Mouse (Mus musculus) cerebellum, adult 2 months (tissue): ENCODE data around the gene 6030408B16Rik. TPM values are rescaled to one million over a fixed set of nuclear protein-coding genes. Genes with fewer than 3 reads are reported as not detected.

Experiments
- DNase-seq, 2 experiments: peaks; one replicate each; pipeline ENCODE4 v3.0.0; 2021
- H3K27ac ChIP-seq: fragments of 200-500 bp; 2 replicates; pipeline ENCODE4 v1.5.1; 2012; ENCODE audit warnings: low read length, control low read depth, inconsistent platforms; ENCODE audit not compliant: insufficient read depth
- H3K27me3 ChIP-seq: fragments of 200-500 bp; 2 replicates; pipeline ENCODE4 v1.6.1; 2012; ENCODE audit warnings: inconsistent platforms, mild to moderate bottlenecking, low read length, moderate library complexity; ENCODE audit not compliant: control insufficient read depth, insufficient read depth
- H3K4me1 ChIP-seq: fragments of 200-500 bp; 2 replicates; pipeline ENCODE4 v1.6.1; 2011; ENCODE audit warnings: low read length; ENCODE audit not compliant: control insufficient read depth, insufficient read depth
- H3K4me3 ChIP-seq: fragments of 200-500 bp; replicated peaks from 2 replicates; pipeline ENCODE3; 2011; ENCODE audit warnings: mild to moderate bottlenecking, low read depth, low read length, control low read depth; ENCODE audit not compliant: insufficient read depth
- CTCF ChIP-seq: fragments of 200-500 bp; IDR thresholded peaks from 2 replicates; pipeline ENCODE4 v1.5.1; 2011; ENCODE audit warnings: low read depth, mild to moderate bottlenecking, control low read depth, low read length, moderate library complexity, borderline replicate concordance; ENCODE audit not compliant: insufficient read depth
- POLR2A ChIP-seq: fragments of 200-500 bp; IDR thresholded peaks from 2 replicates; pipeline ENCODE4 v1.6.1; 2011; ENCODE audit warnings: low read length, control low read depth, borderline replicate concordance; ENCODE audit not compliant: insufficient read depth
- WGBS: fragments of 180-500 bp; shearing (Covaris S2); methylation state at CpG from one replicate; pipeline ENCODE4 v1.1.7; 2018; 5-methylcytosine and 5-hydroxymethylcytosine counted together
- polyA plus RNA-seq: library from polyadenylated mRNA; depleted of rRNA; stranded (reverse); fragments of >200 nt; gene quantifications from 2 replicates; pipeline ENCODE4 v1.2.3, GENCODE M21; 2012; rRNA removed

The 6030408B16Rik gene
- 0.15 and 0.27 TPM in 2 replicates for polyA plus RNA-seq

DNA sequence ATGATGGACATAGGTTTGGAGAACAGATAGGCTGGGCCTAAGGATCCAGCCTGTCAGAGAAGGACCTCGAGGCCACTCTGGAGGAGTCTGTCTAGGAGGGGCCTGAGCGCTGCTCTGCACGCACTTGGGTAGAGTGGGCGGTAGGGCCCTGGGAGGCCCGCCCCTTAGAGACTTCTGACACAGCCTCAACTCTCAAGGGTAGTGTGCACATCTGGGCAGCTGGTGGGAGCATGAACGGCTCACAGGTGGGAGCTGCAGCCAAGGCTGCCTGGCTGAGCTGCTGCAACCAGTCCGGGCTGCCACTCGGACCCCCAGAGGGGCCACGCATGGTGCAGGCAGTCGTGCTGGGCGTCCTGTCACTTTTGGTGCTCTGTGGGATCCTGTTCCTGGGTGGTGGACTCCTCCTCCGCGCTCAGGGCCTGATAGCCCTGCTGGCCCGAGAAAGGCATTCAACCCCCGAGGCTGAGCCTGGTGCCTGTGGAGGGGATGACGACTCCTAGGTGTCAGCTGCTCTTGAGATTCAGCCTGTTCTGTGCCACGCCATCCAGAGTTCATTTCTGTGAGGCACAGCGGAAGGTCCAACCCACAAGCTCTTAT lies at the start of gene 6030408B16Rik:
6030408B16Rik (plus strand) TSS at position 188 of the 597 bp plus-strand sequence.
- H3K4me1 ChIP-seq = no peaks in the 10 kb centered on the region

DNA sequence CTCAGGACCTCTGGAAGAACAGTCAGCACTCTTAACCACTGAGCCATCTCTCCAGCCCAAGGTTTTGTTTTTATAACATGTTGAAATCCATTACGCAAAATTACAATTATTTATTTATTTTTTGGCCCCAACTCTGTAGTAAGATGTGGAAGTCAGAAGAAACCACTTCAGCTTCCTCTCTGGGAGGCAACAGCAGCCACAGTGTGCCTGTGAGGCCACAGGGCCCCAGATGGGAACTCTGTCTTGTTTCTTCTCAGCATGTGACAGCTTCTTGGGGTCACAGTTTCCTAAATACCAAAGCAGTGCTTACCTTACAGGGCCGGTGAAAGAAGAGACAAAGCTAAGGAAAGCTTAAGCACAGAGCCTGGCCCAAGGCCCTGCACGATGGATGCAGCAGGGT lies 49.0 kb upstream of the 6030408B16Rik start:
- 71% methylated on average over 3 of the region's 3 CpGs for WGBS
- H3K27ac ChIP-seq = no peak overlapping the region
- no peaks in the 10 kb centered on the region for H3K27me3 ChIP-seq
- no peak overlapping the region for H3K4me3 ChIP-seq
- DNase-seq = no peak
- H3K4me1 ChIP-seq = peaks cover 17% of the 10 kb centered on the region
- TF ChIP-seq POLR2A = no peak
- TF ChIP-seq CTCF = no peak

More for the DNA sequence above, at the start of gene 6030408B16Rik:
- no peak within 1 kb of the TSS for H3K27ac ChIP-seq
- no peaks in the 10 kb centered on the region for H3K27me3 ChIP-seq
- no peak for TF ChIP-seq POLR2A
- no peak for TF ChIP-seq CTCF
- DNase-seq = no peak
- no peak within 1 kb of the TSS for H3K4me3 ChIP-seq
- WGBS = 66% methylated on average over 18 of the region's 18 CpGs

DNA sequence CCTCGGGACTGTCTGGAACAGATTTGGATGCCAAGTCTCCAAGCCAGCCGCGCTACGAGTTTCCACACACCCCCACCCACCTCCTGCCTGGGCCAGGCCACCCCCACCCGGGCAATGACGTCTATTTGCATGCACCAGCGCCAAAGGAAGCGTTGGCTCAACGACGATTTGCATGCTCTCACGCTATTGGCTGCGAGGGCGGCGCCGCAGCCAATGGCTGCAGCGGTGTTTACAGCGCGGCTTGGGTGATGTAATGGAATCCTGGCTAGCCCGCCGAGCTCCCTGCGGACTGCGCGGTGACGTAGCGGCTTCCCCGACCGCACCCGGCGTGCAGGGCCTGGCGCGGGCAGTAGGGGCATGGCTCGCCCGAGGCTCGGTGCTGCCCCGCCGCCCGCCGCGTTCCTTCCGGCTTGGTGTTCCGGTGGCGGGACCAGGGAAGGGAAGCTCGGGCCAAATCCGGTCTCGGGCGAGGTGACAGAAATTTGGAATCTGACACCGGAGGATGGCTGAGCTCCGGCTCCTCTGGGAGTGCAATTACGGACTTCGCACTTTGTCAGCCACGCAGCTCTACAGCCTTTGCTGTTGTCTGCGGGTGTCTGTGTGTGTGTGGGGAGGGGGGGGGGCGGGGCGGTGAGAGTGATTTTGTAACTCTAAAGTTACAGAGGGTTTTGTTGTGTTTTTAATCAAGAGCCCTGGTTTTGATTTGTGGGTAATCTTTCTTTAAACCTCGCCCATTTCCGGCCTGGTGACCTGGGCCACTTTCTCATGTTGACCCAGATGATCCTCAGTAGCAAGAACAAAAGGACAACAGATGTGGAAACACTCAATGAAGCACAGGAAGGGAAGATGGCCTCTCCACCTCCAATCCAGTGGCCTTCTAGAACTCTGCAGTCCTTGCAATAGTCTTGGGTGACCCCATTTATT lies 46.5 kb upstream of the 6030408B16Rik start:
- Histone ChIP-seq H3K27ac (peak overlapping the region; percentile 87), H3K4me3 (peak overlapping the region; percentile 55), H3K27me3 (no peaks in the 10 kb centered on the region), H3K4me1 (peaks cover 11% of the 10 kb centered on the region)
- WGBS = 3% methylated on average over 56 of the region's 56 CpGs
- DNase-seq = peak; percentile 95 to 99
- TF ChIP-seq POLR2A (peak; percentile 35; the same call in 1 of the 2 replicates), CTCF (no peak)

DNA sequence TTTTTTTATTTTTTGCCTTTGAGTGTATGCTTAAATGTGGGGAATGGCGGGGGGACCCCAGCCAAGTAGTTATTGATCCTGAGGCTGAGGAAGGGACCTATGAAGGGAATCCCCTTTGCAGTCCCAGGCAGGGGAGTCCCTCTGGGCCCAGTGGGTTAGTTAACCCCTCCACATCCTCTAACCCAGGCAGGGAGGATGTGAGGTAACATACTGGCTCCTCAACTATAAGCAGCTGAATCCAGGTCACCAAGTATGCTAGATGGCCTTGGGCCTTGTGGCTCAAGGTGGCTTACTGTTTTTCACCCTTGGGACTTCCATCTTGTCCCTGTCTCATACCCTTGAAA lies 45.9 kb upstream of the 6030408B16Rik start:
- no peak for DNase-seq
- H3K27me3 ChIP-seq = no peaks in the 10 kb centered on the region
- TF ChIP-seq POLR2A (no peak), CTCF (no peak)
- 100% methylated on average over 1 of the region's 1 CpGs for WGBS
- peaks cover 5% of the 10 kb centered on the region; the same call in 1 of the 2 replicates for H3K4me1 ChIP-seq
- H3K4me3 ChIP-seq = no peak overlapping the region
- H3K27ac ChIP-seq = peak overlapping the region; percentile 11; the same call in 1 of the 2 replicates

DNA sequence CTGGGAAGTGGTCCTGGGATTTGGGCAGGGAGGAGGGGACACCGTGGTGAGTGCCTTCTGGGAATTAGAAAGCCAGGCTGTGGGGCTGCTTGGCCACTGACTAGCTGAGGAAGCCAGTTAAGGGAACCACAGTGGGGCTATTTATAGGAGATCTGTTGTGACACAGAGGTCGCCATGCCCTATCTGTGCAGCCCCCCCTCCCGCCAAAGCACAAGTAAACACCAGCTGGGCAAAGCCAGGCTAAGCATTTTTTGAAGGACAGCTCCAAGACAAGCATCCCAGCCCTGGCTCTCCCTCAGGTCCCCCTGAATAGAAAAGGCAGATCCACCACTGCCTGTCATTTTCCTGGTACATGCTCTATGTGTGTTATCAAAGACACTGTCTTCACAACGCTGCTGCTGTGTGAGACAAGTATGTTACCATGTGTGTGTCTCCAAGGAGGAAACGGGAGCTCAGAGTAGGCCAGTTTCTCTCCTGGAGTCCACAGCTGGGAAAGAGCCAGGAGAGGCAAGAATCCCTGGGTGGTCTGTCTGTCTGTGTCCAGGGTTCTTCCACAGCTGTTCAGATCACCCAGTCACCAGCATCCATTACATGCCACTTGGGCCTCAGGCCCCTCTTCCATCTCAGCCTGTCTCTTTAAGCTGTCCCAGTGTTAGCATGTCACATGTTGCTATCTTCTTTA lies 44.8 kb upstream of the 6030408B16Rik start:
- no peak for DNase-seq
- H3K27me3 ChIP-seq = no peaks in the 10 kb centered on the region
- no peak overlapping the region for H3K4me3 ChIP-seq
- no peak overlapping the region for H3K27ac ChIP-seq
- H3K4me1 ChIP-seq = peaks cover 5% of the 10 kb centered on the region; the same call in 1 of the 2 replicates
- TF ChIP-seq POLR2A (no peak), CTCF (no peak)
- WGBS = 70% methylated on average over 5 of the region's 5 CpGs

DNA sequence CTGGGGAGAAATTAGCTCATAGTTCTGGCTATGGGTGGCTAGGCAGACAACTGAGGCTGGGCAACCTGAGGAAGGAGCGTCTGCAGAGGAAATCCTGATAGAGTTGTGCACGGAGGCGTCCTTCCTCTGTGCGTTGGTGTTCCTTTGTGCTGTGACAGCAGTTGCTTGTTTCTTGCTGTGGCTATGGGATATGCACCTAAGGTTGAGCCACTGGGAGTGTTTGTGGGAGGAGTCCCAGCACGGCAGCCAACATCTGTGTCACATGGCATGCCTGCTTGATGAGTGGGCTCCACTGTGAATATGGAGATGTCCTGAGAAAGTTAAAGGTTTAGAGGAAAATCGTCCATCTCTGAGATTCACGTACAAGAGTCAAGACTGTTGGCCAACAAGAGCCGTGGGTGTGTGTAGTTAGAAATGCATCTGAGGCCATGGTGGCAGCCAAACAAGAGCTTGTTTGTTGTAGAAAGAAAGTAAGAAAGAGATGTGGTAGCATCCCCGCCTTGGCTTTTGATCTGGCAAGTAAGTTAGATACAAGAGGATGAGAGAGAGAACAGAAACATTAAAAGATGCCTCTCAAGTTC lies 42.7 kb upstream of the 6030408B16Rik start:
- Histone ChIP-seq H3K4me1 (peaks cover 8% of the 10 kb centered on the region; the same call in 1 of the 2 replicates), H3K27ac (no peak overlapping the region), H3K4me3 (no peak overlapping the region), H3K27me3 (no peaks in the 10 kb centered on the region)
- no peak for DNase-seq
- TF ChIP-seq POLR2A (no peak), CTCF (no peak)
- WGBS = 84% methylated on average over 9 of the region's 9 CpGs

DNA sequence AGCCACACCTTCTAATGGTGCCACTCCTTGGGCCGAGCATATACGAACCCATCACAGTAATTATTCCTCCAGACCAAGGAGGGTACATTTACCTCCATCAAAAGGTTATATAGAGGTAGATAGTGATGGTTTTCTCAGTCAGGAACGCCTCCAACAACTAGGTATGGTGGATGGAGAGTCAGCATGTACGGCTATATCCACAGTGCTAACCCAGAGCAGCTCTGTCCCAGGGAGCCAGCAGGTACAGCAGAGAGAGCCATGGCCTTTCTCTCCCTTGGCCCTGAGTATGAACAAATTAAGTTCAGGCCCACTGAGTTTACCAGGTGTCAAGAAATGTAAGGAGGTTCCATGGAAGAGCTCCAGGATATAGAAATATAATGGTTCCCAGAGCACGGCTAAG lies 41.1 kb upstream of the 6030408B16Rik start:
- DNase-seq = no peak
- peaks cover 14% of the 10 kb centered on the region for H3K4me1 ChIP-seq
- no peak overlapping the region for H3K4me3 ChIP-seq
- TF ChIP-seq CTCF (no peak), POLR2A (no peak)
- H3K27me3 ChIP-seq = no peaks in the 10 kb centered on the region
- no peak overlapping the region for H3K27ac ChIP-seq
- WGBS = 93% methylated on average over 5 of the region's 5 CpGs
